26 mouse cellular contexts compared by ENCODE assay signal in genomic region chr17:28060681-28061080, GRCm38 (mm10). TPM values are rescaled to one million over a fixed set of nuclear protein-coding genes. Genes with fewer than 3 reads are reported as not detected.
DNase-seq lines count a peak whose midpoint lies in the region; ATAC-seq lines count a peak whose summit lies in the region.
"Had no signal": no experiment of that assay in that cellular context is flagged by ENCODE, and none has a peak within 500 bp of the region (broad histone marks: within the 10 kb centered on the region; RNA-seq: fewer than 3 reads in every experiment).

No protein-coding gene starts in this region.

- no peaks in the 10 kb centered on the region for H3K9me3 ChIP-seq in hindbrain, embryonic 10.5 days
- H3K9me3 ChIP-seq in hindbrain, embryonic 16.5 days (ENCODE audit: control insufficient read depth, low read length), result no peaks in the 10 kb centered on the region
- no peaks in the 10 kb centered on the region for H3K9me3 ChIP-seq in embryonic facial prominence, embryonic 15.5 days (replicated peaks)
- H3K9me3 ChIP-seq: heart, embryonic 13.5 days; kidney, embryonic 15.5 days; midbrain, embryonic 12.5 days; neural tube, embryonic 12.5 days; stomach, embryonic 15.5 days had no signal

- no peaks in the 10 kb centered on the region for H3K27me3 ChIP-seq in hindbrain, embryonic 10.5 days (ENCODE audit: insufficient read depth, poor library complexity, severe bottlenecking)
- no peaks in the 10 kb centered on the region for H3K27me3 ChIP-seq in hindbrain, embryonic 16.5 days (replicated peaks; ENCODE audit: control insufficient read depth, insufficient read depth, low read length)
- no peaks in the 10 kb centered on the region for H3K27me3 ChIP-seq in embryonic facial prominence, embryonic 15.5 days
- H3K27me3 ChIP-seq: CH12.LX; heart, embryonic 13.5 days; kidney, embryonic 15.5 days; midbrain, embryonic 12.5 days; neural tube, embryonic 12.5 days; stomach, embryonic 15.5 days had no signal

- ATAC-seq in hindbrain, embryonic 16.5 days, result no peak
- ATAC-seq in embryonic facial prominence, embryonic 15.5 days (ENCODE audit: insufficient number of reproducible peaks, low FRiP score, low TSS enrichment, low read depth), result no peak
- ATAC-seq: activated CD4-positive, CD25-positive, alpha-beta regulatory T cell, adult 4 months had no signal

- H3K4me3 ChIP-seq in hindbrain, embryonic 10.5 days, result no peak overlapping the region
- no peak overlapping the region for H3K4me3 ChIP-seq in hindbrain, embryonic 16.5 days (ENCODE audit: low read length)
- no peak overlapping the region for H3K4me3 ChIP-seq in embryonic facial prominence, embryonic 15.5 days (replicated peaks)
- H3K4me3 ChIP-seq: erythroblast, embryonic 14.5 days; heart, embryonic 13.5 days; kidney, embryonic 15.5 days; midbrain, embryonic 12.5 days; neural tube, embryonic 12.5 days; stomach, embryonic 15.5 days had no signal

- no peak overlapping the region for H3K4me2 ChIP-seq in hindbrain, embryonic 16.5 days (ENCODE audit: low read length)
- no peak overlapping the region for H3K4me2 ChIP-seq in embryonic facial prominence, embryonic 15.5 days (replicated peaks)
- H3K4me2 ChIP-seq: heart, embryonic 13.5 days; kidney, embryonic 15.5 days; midbrain, embryonic 12.5 days; neural tube, embryonic 12.5 days; stomach, embryonic 15.5 days had no signal

- 82% methylated on average over 11 of the region's 11 CpGs for WGBS in hindbrain, embryonic 10.5 days
- 91% methylated on average over 11 of the region's 11 CpGs for WGBS in hindbrain, embryonic 16.5 days
- 43% methylated on average over 11 of the region's 11 CpGs for WGBS in embryonic facial prominence, embryonic 15.5 days

- H3K9ac ChIP-seq in hindbrain, embryonic 16.5 days (ENCODE audit: low read depth, low read length), result no peak overlapping the region
- no peak overlapping the region for H3K9ac ChIP-seq in embryonic facial prominence, embryonic 15.5 days
- H3K9ac ChIP-seq: heart, embryonic 13.5 days; kidney, embryonic 15.5 days; midbrain, embryonic 12.5 days; neural tube, embryonic 12.5 days; stomach, embryonic 15.5 days had no signal

- H3K27ac ChIP-seq in hindbrain, embryonic 10.5 days, result peak overlapping the region; percentile 19; the same call in 1 of the 2 replicates
- H3K27ac ChIP-seq in hindbrain, embryonic 16.5 days (ENCODE audit: low read depth, low read length), result no peak overlapping the region
- H3K27ac ChIP-seq in embryonic facial prominence, embryonic 15.5 days (replicated peaks), result peak overlapping the region; percentile 70
- H3K27ac ChIP-seq: heart, embryonic 13.5 days; kidney, embryonic 15.5 days; midbrain, embryonic 12.5 days; neural tube, embryonic 12.5 days; stomach, embryonic 15.5 days had no signal

- H3K4me1 ChIP-seq in hindbrain, embryonic 10.5 days (replicated peaks), result peaks cover 24% of the 10 kb centered on the region; the same call in 1 of the 2 replicates
- no peaks in the 10 kb centered on the region; the same call in 1 of the 2 replicates for H3K4me1 ChIP-seq in hindbrain, embryonic 16.5 days (ENCODE audit: control insufficient read depth, insufficient read depth, low read depth, low read length)
- peaks cover 42% of the 10 kb centered on the region for H3K4me1 ChIP-seq in embryonic facial prominence, embryonic 15.5 days
- H3K4me1 ChIP-seq: midbrain, embryonic 12.5 days; neural tube, embryonic 12.5 days; stomach, embryonic 15.5 days had no signal

- no peak for DNase-seq in hindbrain, embryonic 10.5 days (ENCODE audit: low spot score)
- DNase-seq in 3T3-L1 (ENCODE audit: low read depth, low spot score) (peak; percentile 78), adipocyte (ENCODE audit: low spot score) (peak; percentile 22)
- no peak for DNase-seq in retina, postnatal 1 day
- no peak for DNase-seq in frontal cortex, postnatal 10 days (ENCODE audit: low spot score in 2 of 2)
- no peak for DNase-seq in gastrocnemius, adult 18-20 months (ENCODE audit: low spot score)
- DNase-seq: B cell, adult 2 months; cerebellum, adult 2 months; gastrocnemius, postnatal 25 days; heart, adult 18-20 months; heart, postnatal 14 days; kidney, adult 11 months; lung, postnatal 14 days; thymus, adult 18-20 months had no signal

- peaks cover 51% of the 10 kb centered on the region for H3K36me3 ChIP-seq in hindbrain, embryonic 10.5 days
- peaks cover 10% of the 10 kb centered on the region; the same call in 1 of the 2 replicates for H3K36me3 ChIP-seq in hindbrain, embryonic 16.5 days (ENCODE audit: control insufficient read depth, insufficient read depth, low read length)
- peaks cover 34% of the 10 kb centered on the region for H3K36me3 ChIP-seq in embryonic facial prominence, embryonic 15.5 days

RNA-seq across cellular contexts. Expression of gene Tcp11, which starts 19.8 kb away (rescaled TPM):
- 1.1 and 2.8 TPM in 2 replicates for polyA plus RNA-seq in hindbrain, embryonic 10.5 days (2016; fragmentation: Nextera tagmentation; extraction: Ambion mirVana)
- 1.4 and 1.6 TPM in 2 replicates for polyA plus RNA-seq in hindbrain, embryonic 16.5 days (2015; fragmentation: Nextera tagmentation; extraction: Ambion mirVana)
- polyA plus RNA-seq in embryonic facial prominence, embryonic 15.5 days (2015; fragmentation: Nextera tagmentation; extraction: Ambion mirVana), result 4.7 and 9.0 TPM in 2 replicates
- not detected for total RNA-seq in gastrocnemius, adult 18-20 months (2021)
- total RNA-seq: adrenal gland, postnatal 14 days; CH12.LX; gastrocnemius, postnatal 25 days; heart, postnatal 14 days; liver, adult 2 months had no signal
- polyA plus RNA-seq: erythroblast, embryonic 14.5 days; liver, adult 2 months had no signal

Comparison
In these comparisons a context has a peak if more than half of its experiments do, and no peak if none do; other contexts are left out.
1. DNase-seq: peak in 3T3-L1 (single experiment) and adipocyte (single experiment); none in hindbrain, embryonic 10.5 days (single experiment), retina, postnatal 1 day (single experiment), frontal cortex, postnatal 10 days (0 of 2) and gastrocnemius, adult 18-20 months (single experiment).